Mouse (Mus musculus): ENCODE measurements around the gene Iqcg. TPM values are rescaled to one million over a fixed set of nuclear protein-coding genes. Genes with fewer than 3 reads are reported as not detected.
"Not testable (repeated sequence)": the region's sequence is repeated elsewhere in the genome, so short reads cannot be mapped to it uniquely, and the experiment has no call there.

Gene Iqcg
- polyA plus RNA-seq, 1 experiment from 2014 or later = 6.4 TPM

GRCm38 (mm10) chr16:33070928-33071327 is 14.9 kb upstream of the Iqcg start:
- Histone ChIP-seq H3K4me2 (ENCODE audit: low read depth, low read length) (no peak overlapping the region), H3K4me1 (replicated peaks; ENCODE audit: control insufficient read depth, insufficient read depth, low read length) (no peaks in the 10 kb centered on the region), H3K9ac (ENCODE audit: low read length) (no peak overlapping the region), H3K27ac (ENCODE audit: low read length) (no peak overlapping the region), H3K4me3 (ENCODE audit: low read length) (no peak overlapping the region), H3K27me3 (ENCODE audit: control insufficient read depth, insufficient read depth, low read depth, low read length) (no peaks in the 10 kb centered on the region), H3K36me3 (ENCODE audit: control insufficient read depth, insufficient read depth, low read length) (peaks cover 4% of the 10 kb centered on the region; the same call in 1 of the 2 replicates), H3K9me3 (ENCODE audit: control insufficient read depth, low read length) (no peaks in the 10 kb centered on the region)
- ATAC-seq (ENCODE audit: low read depth) = no peak

GRCm38 (mm10) chr16:33064636-33065035 is 8.6 kb upstream of the Iqcg start:
- H3K9ac ChIP-seq (ENCODE audit: low read length) = no peak overlapping the region
- H3K27ac ChIP-seq (ENCODE audit: low read length) = no peak overlapping the region
- ATAC-seq (ENCODE audit: low read depth) = no peak
- no peak overlapping the region for H3K4me3 ChIP-seq (ENCODE audit: low read length)
- WGBS = 76% methylated on average over 9 of the region's 9 CpGs
- no peaks in the 10 kb centered on the region for H3K27me3 ChIP-seq (ENCODE audit: control insufficient read depth, insufficient read depth, low read depth, low read length)
- H3K9me3 ChIP-seq (ENCODE audit: control insufficient read depth, low read length) = no peaks in the 10 kb centered on the region
- peaks cover 10% of the 10 kb centered on the region for H3K4me1 ChIP-seq (replicated peaks; ENCODE audit: control insufficient read depth, insufficient read depth, low read length)
- no peak overlapping the region for H3K4me2 ChIP-seq (ENCODE audit: low read depth, low read length)
- peaks cover 10% of the 10 kb centered on the region for H3K36me3 ChIP-seq (ENCODE audit: control insufficient read depth, insufficient read depth, low read length)

DNA sequence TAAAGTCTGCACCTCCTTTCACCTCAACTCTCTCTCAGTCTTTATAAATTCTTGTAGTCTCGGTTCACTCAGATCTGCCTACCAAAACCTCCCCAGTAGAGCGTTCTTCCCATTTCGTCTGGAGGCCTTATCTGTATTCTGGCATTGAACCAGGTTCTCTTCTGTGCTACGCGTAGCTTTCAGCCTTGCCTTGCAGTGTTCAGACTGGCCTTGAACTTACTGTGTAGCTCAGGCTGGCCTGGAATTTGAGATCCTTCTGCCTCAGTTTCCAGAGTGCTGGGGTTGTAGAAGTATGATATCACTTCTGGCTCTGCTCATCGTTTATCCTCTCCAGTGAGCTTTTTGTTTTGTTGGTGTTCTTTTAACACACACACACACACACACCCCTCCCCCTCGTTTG is 7.2 kb upstream of the Iqcg start:
- no peaks in the 10 kb centered on the region for H3K9me3 ChIP-seq (ENCODE audit: control insufficient read depth, low read length)
- 10% methylated on average over 7 of the region's 7 CpGs for WGBS
- H3K36me3 ChIP-seq (ENCODE audit: control insufficient read depth, insufficient read depth, low read length) = peaks cover 22% of the 10 kb centered on the region
- no peaks in the 10 kb centered on the region for H3K27me3 ChIP-seq (ENCODE audit: control insufficient read depth, insufficient read depth, low read depth, low read length)
- H3K27ac ChIP-seq (ENCODE audit: low read length) = peak overlapping the region; percentile 85; the same call in 1 of the 2 replicates
- peak overlapping the region; percentile 76 for H3K9ac ChIP-seq (ENCODE audit: low read length)
- no peak for ATAC-seq (ENCODE audit: low read depth)
- H3K4me2 ChIP-seq (ENCODE audit: low read depth, low read length) = peak overlapping the region; percentile 89
- peak overlapping the region; percentile 81 for H3K4me3 ChIP-seq (ENCODE audit: low read length)
- peaks cover 13% of the 10 kb centered on the region for H3K4me1 ChIP-seq (replicated peaks; ENCODE audit: control insufficient read depth, insufficient read depth, low read length)

DNA sequence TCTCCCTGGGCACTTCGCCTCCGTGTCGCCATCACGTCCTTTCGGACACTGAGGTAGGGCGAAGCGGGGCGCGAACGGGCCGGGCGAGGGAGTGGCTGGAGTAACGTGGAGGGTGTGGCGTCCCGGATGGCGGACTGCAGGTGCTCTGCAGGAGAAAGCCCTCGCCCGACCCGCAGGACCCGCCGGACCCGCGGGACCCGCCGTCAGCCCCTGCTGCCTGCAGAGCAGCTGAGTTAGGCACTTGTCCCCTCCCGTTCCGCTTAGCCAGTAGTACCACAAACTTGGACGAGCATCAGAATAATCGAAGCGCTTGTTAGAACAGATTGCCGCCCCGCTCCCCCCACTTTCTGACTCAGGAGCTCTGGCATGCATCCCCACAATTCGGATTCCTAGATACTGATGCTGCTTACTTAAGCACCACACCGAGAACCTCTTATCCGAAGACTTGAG is 6.7 kb upstream of the Iqcg start:
- H3K9me3 ChIP-seq (ENCODE audit: control insufficient read depth, low read length) = no peaks in the 10 kb centered on the region
- H3K4me2 ChIP-seq (ENCODE audit: low read depth, low read length) = peak overlapping the region; percentile 89
- H3K4me3 ChIP-seq (ENCODE audit: low read length) = peak overlapping the region; percentile 81
- WGBS = under 1% methylated on average over 32 of the region's 35 CpGs
- peaks cover 22% of the 10 kb centered on the region for H3K36me3 ChIP-seq (ENCODE audit: control insufficient read depth, insufficient read depth, low read length)
- H3K27me3 ChIP-seq (ENCODE audit: control insufficient read depth, insufficient read depth, low read depth, low read length) = no peaks in the 10 kb centered on the region
- H3K27ac ChIP-seq (ENCODE audit: low read length) = peak overlapping the region; percentile 85
- H3K4me1 ChIP-seq (replicated peaks; ENCODE audit: control insufficient read depth, insufficient read depth, low read length) = peaks cover 18% of the 10 kb centered on the region
- peak overlapping the region; percentile 76 for H3K9ac ChIP-seq (ENCODE audit: low read length)
- peak; percentile 61 for ATAC-seq (ENCODE audit: low read depth)

DNA sequence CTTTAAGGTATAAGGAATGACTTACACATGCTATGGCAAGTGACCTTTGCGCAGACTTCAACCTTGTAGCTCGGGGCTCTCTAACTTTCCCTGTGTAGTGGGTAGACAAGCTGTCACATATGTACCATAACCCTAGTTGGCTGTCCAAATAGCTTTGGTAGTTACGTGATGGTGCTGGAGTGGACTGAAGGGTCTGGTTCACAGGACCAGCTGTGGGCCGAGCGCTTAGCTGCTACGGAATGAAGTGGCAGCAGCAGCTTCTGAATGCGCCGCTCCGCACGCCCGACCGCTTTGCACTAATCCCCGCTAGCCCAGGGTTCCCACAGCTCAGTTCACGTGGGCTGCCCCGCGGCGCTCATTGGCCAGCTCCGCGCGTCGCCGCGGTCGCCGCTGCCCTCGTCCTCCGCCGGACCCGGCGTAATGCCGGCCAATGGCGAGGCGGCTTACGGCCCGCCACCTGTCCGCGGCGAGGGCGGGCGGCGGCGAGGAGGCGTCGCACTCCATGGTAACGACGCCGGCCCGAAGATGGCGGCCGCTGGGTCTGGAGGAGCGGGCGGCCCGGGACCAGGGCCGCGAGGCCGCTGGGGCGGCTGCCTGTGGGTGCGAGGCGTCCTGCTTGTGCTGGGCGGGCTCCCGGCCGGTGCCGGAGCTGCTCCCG is 6.1 kb upstream of the Iqcg start, which contains the start of gene Lmln:
Gene Lmln, plus strand, starts transcription at position 498 of the 658 bp plus-strand sequence.
- peak; percentile 98 for ATAC-seq (ENCODE audit: low read depth)
- Histone ChIP-seq H3K9ac (ENCODE audit: low read length) (peak within 1 kb of the TSS; percentile 76), H3K4me2 (ENCODE audit: low read depth, low read length) (peak within 1 kb of the TSS; percentile 89), H3K4me1 (replicated peaks; ENCODE audit: control insufficient read depth, insufficient read depth, low read length) (peaks cover 20% of the 10 kb centered on the region), H3K9me3 (ENCODE audit: control insufficient read depth, low read length) (no peaks in the 10 kb centered on the region), H3K27me3 (ENCODE audit: control insufficient read depth, insufficient read depth, low read depth, low read length) (no peaks in the 10 kb centered on the region), H3K36me3 (ENCODE audit: control insufficient read depth, insufficient read depth, low read length) (peaks cover 22% of the 10 kb centered on the region), H3K27ac (ENCODE audit: low read length) (peak within 1 kb of the TSS; percentile 85), H3K4me3 (ENCODE audit: low read length) (peak within 1 kb of the TSS; percentile 81)
- WGBS = under 1% methylated on average over 56 of the region's 64 CpGs

DNA sequence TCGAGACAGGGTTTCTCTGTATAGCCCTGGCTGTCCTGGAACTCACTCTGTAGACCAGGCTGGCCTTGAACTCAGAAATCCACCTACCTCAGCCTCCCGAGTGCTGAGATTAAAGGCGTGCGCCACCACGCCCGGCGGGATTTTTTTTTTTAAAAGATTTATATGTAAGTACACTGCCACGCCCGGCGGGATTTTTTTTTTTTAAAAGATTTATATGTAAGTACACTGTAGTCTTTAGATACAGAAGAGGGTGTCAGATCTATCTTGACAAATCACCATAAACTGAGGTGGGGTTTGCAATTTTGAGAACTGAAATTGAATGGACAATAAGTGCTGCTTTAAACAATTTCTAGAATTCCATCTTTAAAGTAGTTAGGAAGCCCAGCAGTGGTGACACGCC is 5.4 kb upstream of the Iqcg start:
- Histone ChIP-seq H3K27me3 (ENCODE audit: control insufficient read depth, insufficient read depth, low read depth, low read length) (no peaks in the 10 kb centered on the region), H3K4me1 (replicated peaks; ENCODE audit: control insufficient read depth, insufficient read depth, low read length) (peaks cover 20% of the 10 kb centered on the region), H3K36me3 (ENCODE audit: control insufficient read depth, insufficient read depth, low read length) (peaks cover 22% of the 10 kb centered on the region), H3K9ac (ENCODE audit: low read length) (no peak overlapping the region), H3K27ac (ENCODE audit: low read length) (no peak overlapping the region), H3K9me3 (ENCODE audit: control insufficient read depth, low read length) (no peaks in the 10 kb centered on the region), H3K4me2 (ENCODE audit: low read depth, low read length) (peak overlapping the region; percentile 89), H3K4me3 (ENCODE audit: low read length) (no peak overlapping the region; the same call in 1 of the 2 replicates)
- 49% methylated on average over 11 of the region's 11 CpGs for WGBS
- no peak for ATAC-seq (ENCODE audit: low read depth)

DNA sequence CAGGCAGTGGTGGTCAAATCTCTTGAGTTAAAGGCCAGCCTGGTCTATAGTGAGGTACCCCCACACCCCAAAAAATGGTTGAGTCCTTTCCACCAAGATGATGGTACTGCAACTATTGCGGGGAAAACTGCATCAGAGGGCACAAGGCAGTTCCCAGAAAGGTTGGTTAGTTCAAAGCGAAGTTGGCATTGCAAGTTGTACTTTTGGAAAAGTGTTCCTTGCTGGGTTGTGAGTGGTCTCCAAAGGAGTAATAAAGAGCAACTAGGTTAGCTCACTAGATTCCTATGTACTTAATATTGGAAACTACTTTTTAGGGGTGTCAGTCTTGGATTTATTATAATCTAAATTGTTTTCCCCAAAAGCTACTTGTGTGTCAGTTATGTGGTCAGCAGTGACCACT is 4.9 kb upstream of the Iqcg start:
- ATAC-seq (ENCODE audit: low read depth) = no peak
- H3K4me3 ChIP-seq (ENCODE audit: low read length) = no peak overlapping the region
- 77% methylated on average over 2 of the region's 2 CpGs for WGBS
- H3K9ac ChIP-seq (ENCODE audit: low read length) = no peak overlapping the region
- no peak overlapping the region for H3K4me2 ChIP-seq (ENCODE audit: low read depth, low read length)
- H3K27ac ChIP-seq (ENCODE audit: low read length) = no peak overlapping the region
- no peaks in the 10 kb centered on the region for H3K27me3 ChIP-seq (ENCODE audit: control insufficient read depth, insufficient read depth, low read depth, low read length)
- peaks cover 22% of the 10 kb centered on the region for H3K36me3 ChIP-seq (ENCODE audit: control insufficient read depth, insufficient read depth, low read length)
- H3K4me1 ChIP-seq (replicated peaks; ENCODE audit: control insufficient read depth, insufficient read depth, low read length) = peaks cover 20% of the 10 kb centered on the region
- H3K9me3 ChIP-seq (ENCODE audit: control insufficient read depth, low read length) = no peaks in the 10 kb centered on the region

DNA sequence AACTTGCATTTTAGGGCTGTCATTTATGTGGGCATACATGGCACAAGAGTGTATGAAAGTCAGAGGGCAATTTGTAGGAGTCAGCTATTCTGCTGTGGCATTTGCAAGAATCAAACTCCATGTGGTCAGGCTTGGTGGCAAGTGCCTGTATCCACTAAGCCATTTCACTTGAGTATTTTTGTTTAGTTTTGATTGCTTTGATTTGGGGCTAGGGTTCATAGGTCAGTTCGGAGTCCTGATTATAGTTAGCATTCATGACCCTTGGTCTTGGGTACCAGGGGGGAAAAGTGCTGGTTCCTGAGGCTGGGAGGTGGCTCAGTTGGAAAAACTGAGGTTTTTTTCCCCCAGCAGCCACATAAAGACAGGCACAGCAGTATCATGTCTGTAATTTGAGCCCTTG is 3.5 kb upstream of the Iqcg start:
- H3K36me3 ChIP-seq (ENCODE audit: control insufficient read depth, insufficient read depth, low read length) = peaks cover 22% of the 10 kb centered on the region
- no peaks in the 10 kb centered on the region for H3K27me3 ChIP-seq (ENCODE audit: control insufficient read depth, insufficient read depth, low read depth, low read length)
- no peaks in the 10 kb centered on the region for H3K9me3 ChIP-seq (ENCODE audit: control insufficient read depth, low read length)
- no peak overlapping the region for H3K27ac ChIP-seq (ENCODE audit: low read length)
- ATAC-seq (ENCODE audit: low read depth) = no peak
- H3K4me2 ChIP-seq (ENCODE audit: low read depth, low read length) = no peak overlapping the region
- WGBS = 80% methylated on average over 1 of the region's 1 CpGs
- peaks cover 24% of the 10 kb centered on the region for H3K4me1 ChIP-seq (replicated peaks; ENCODE audit: control insufficient read depth, insufficient read depth, low read length)
- H3K4me3 ChIP-seq (ENCODE audit: low read length) = no peak overlapping the region
- no peak overlapping the region for H3K9ac ChIP-seq (ENCODE audit: low read length)

- not testable (repeated sequence) for ATAC-seq (ENCODE audit: low read depth); H3K9me3 ChIP-seq (ENCODE audit: control insufficient read depth, low read length); H3K9ac ChIP-seq (ENCODE audit: low read length); H3K27me3 ChIP-seq (ENCODE audit: control insufficient read depth, insufficient read depth, low read depth, low read length); H3K4me3 ChIP-seq (ENCODE audit: low read length); H3K27ac ChIP-seq (ENCODE audit: low read length); H3K4me2 ChIP-seq (ENCODE audit: low read depth, low read length)
- Histone ChIP-seq H3K36me3 (ENCODE audit: control insufficient read depth, insufficient read depth, low read length) (peaks cover 22% of the 10 kb centered on the region), H3K4me1 (replicated peaks; ENCODE audit: control insufficient read depth, insufficient read depth, low read length) (peaks cover 22% of the 10 kb centered on the region)
- 82% methylated on average over 9 of the region's 9 CpGs for WGBS
Observed at GRCm38 (mm10) chr16:33058656-33059055, 2.6 kb upstream of the Iqcg start.

Data from lung, embryonic 16.5 days (tissue).